Mouse (Mus musculus): Measurements from ENCODE around the gene Arf1. TPM values are rescaled to one million over a fixed set of nuclear protein-coding genes. Genes with fewer than 3 reads are reported as not detected.
"Not testable (repeated sequence)": the region's sequence is repeated elsewhere in the genome, so short reads cannot be mapped to it uniquely, and the experiment has no call there.

The Arf1 gene
- total and polyA plus RNA-seq, 2 experiments from 2014 or later: 378 to 540 TPM

DNA sequence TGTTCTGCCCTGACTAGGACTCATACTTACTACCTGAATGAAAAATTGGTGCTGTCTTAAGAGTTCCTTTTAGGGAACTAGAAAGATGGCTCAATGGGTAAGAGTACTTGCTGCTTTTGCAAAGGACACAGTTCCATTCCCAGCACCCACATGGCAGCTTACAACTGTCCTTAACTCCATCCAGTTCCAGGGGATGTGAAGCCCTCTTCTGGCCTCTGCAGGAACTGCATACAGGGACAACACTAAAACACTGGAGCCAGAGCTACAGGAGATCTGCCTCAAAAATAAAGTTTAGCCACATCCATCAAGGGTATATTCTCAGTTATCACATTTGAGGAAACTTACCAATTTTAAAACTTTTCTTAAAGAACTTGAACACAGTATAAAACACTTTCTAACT, 9.0 kb downstream of the Arf1 start:
- H3K36me3 ChIP-seq (replicated peaks; ENCODE audit: control insufficient read depth, insufficient read depth, low read length): peaks cover 16% of the 10 kb centered on the region
- H3K4me2 ChIP-seq (ENCODE audit: low read depth, low read length): no peak overlapping the region
- H3K4me3 ChIP-seq (ENCODE audit: low read depth, low read length): no peak overlapping the region
- H3K4me1 ChIP-seq (ENCODE audit: control insufficient read depth, insufficient read depth): peaks cover 67% of the 10 kb centered on the region
- no peak overlapping the region for H3K9ac ChIP-seq (replicated peaks; ENCODE audit: low read depth, low read length)
- no peak overlapping the region for H3K27ac ChIP-seq (ENCODE audit: low read depth)
- H3K9me3 ChIP-seq (replicated peaks; ENCODE audit: control insufficient read depth, low read length): no peaks in the 10 kb centered on the region
- peak; percentile 44 for TF ChIP-seq CTCF (IDR thresholded peaks at IDR 0.05; ENCODE audit: low read depth)
- TF ChIP-seq EP300 (IDR thresholded peaks at IDR 0.05; ENCODE audit: low read depth): no peak
- no peak for ATAC-seq (ENCODE audit: insufficient read depth, low read depth)
- H3K27me3 ChIP-seq (ENCODE audit: control insufficient read depth, insufficient read depth, low read length): no peaks in the 10 kb centered on the region
- DNase-seq (ENCODE audit: low spot score): no peak

GRCm38 (mm10) chr11:59218389-59218998, 9.6 kb downstream of the Arf1 start:
- peaks cover 12% of the 10 kb centered on the region for H3K36me3 ChIP-seq (replicated peaks; ENCODE audit: control insufficient read depth, insufficient read depth, low read length)
- no peak for TF ChIP-seq EP300 (IDR thresholded peaks at IDR 0.05; ENCODE audit: low read depth)
- no peak for TF ChIP-seq CTCF (IDR thresholded peaks at IDR 0.05; ENCODE audit: low read depth)

DNA sequence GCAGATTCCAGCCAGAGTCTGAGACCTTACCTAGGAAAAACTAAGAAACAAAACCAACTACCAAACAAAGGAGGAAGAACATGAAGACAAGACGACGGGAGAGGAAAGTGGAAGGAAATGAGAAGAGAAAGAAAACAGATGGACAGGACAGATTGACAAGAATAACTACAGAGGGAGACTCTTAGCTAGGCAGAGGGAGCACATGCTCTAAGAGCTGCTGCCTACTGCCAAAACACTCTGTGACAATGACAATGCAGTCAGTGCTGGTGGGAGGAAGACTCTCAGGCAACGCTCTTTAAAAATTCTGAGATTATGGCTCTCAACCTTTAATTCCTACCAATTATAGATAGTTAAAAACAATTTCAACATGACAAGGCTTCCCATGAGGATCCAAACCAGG, 11.1 kb downstream of the Arf1 start:
- Histone ChIP-seq H3K4me3 (ENCODE audit: low read depth, low read length) (no peak overlapping the region), H3K4me1 (ENCODE audit: control insufficient read depth, insufficient read depth) (peaks cover 47% of the 10 kb centered on the region), H3K36me3 (replicated peaks; ENCODE audit: control insufficient read depth, insufficient read depth, low read length) (peaks cover 21% of the 10 kb centered on the region), H3K27ac (ENCODE audit: low read depth) (no peak overlapping the region; the same call in 1 of the 2 replicates), H3K9ac (replicated peaks; ENCODE audit: low read depth, low read length) (no peak overlapping the region), H3K27me3 (ENCODE audit: control insufficient read depth, insufficient read depth, low read length) (no peaks in the 10 kb centered on the region), H3K9me3 (replicated peaks; ENCODE audit: control insufficient read depth, low read length) (no peaks in the 10 kb centered on the region), H3K4me2 (ENCODE audit: low read depth, low read length) (no peak overlapping the region)
- ATAC-seq (ENCODE audit: insufficient read depth, low read depth): no peak
- TF ChIP-seq CTCF (IDR thresholded peaks at IDR 0.05; ENCODE audit: low read depth) (no peak), EP300 (IDR thresholded peaks at IDR 0.05; ENCODE audit: low read depth) (no peak)
- no peak for DNase-seq (ENCODE audit: low spot score)
- WGBS: 42% methylated on average over 3 of the region's 3 CpGs

More at GRCm38 (mm10) chr11:59218389-59218998, 9.6 kb downstream of the Arf1 start:
- Histone ChIP-seq H3K4me1 (ENCODE audit: control insufficient read depth, insufficient read depth) (peaks cover 61% of the 10 kb centered on the region), H3K9me3 (replicated peaks; ENCODE audit: control insufficient read depth, low read length) (no peaks in the 10 kb centered on the region), H3K4me2 (ENCODE audit: low read depth, low read length) (no peak overlapping the region), H3K4me3 (ENCODE audit: low read depth, low read length) (no peak overlapping the region), H3K9ac (replicated peaks; ENCODE audit: low read depth, low read length) (no peak overlapping the region), H3K27ac (ENCODE audit: low read depth) (peak overlapping the region; percentile 20; the same call in 1 of the 2 replicates), H3K27me3 (ENCODE audit: control insufficient read depth, insufficient read depth, low read length) (no peaks in the 10 kb centered on the region)
- DNase-seq (ENCODE audit: low spot score) (no peak), ATAC-seq (ENCODE audit: insufficient read depth, low read depth) (no peak)
- WGBS: 67% methylated on average over 4 of the region's 4 CpGs

DNA sequence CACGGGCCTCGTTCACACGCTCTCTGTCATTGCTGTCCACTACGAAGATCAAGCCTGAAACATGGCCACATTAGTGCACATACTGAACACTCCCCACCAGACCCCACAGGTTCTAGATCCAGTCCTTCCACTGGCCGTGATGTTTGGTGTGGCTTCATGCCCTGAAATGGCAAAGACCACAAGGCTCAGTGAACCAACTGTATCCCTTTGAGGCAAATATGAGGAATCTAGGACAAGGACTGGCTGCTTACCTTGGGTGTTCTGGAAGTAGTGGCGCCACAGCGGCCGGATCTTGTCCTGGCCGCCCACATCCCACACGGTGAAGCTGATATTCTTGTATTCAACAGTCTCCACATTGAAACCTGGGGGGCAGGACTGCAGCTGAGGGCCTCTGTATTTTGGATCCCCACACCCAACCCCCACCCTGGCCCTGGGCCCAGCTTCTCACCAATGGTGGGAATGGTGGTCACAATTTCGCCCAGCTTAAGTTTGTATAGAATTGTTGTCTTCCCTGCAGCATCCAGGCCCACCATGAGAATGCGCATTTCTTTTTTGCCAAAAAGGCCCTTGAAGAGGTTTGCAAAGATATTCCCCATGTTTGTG, 15.1 kb downstream of the Arf1 start:
- peaks cover 20% of the 10 kb centered on the region for H3K4me1 ChIP-seq (ENCODE audit: control insufficient read depth, insufficient read depth)
- no peak for TF ChIP-seq CTCF (IDR thresholded peaks at IDR 0.05; ENCODE audit: low read depth)
- no peak for TF ChIP-seq EP300 (IDR thresholded peaks at IDR 0.05; ENCODE audit: low read depth)
- WGBS: 82% methylated on average over 12 of the region's 12 CpGs
- no peaks in the 10 kb centered on the region for H3K9me3 ChIP-seq (replicated peaks; ENCODE audit: control insufficient read depth, low read length)
- H3K4me3 ChIP-seq (ENCODE audit: low read depth, low read length): no peak overlapping the region
- DNase-seq (ENCODE audit: low spot score) (no peak), ATAC-seq (ENCODE audit: insufficient read depth, low read depth) (no peak)
- H3K9ac ChIP-seq (replicated peaks; ENCODE audit: low read depth, low read length): no peak overlapping the region
- H3K27me3 ChIP-seq (ENCODE audit: control insufficient read depth, insufficient read depth, low read length): no peaks in the 10 kb centered on the region
- H3K27ac ChIP-seq (ENCODE audit: low read depth): no peak overlapping the region
- peaks cover 35% of the 10 kb centered on the region for H3K36me3 ChIP-seq (replicated peaks; ENCODE audit: control insufficient read depth, insufficient read depth, low read length)
- no peak overlapping the region for H3K4me2 ChIP-seq (ENCODE audit: low read depth, low read length)

GRCm38 (mm10) chr11:59212320-59212719, 15.8 kb downstream of the Arf1 start:
- not testable (repeated sequence) for H3K27me3 ChIP-seq (ENCODE audit: control insufficient read depth, insufficient read depth, low read length); H3K9me3 ChIP-seq (replicated peaks; ENCODE audit: control insufficient read depth, low read length); H3K4me2 ChIP-seq (ENCODE audit: low read depth, low read length); H3K9ac ChIP-seq (replicated peaks; ENCODE audit: low read depth, low read length); ATAC-seq (ENCODE audit: insufficient read depth, low read depth); H3K4me3 ChIP-seq (ENCODE audit: low read depth, low read length); H3K27ac ChIP-seq (ENCODE audit: low read depth); DNase-seq (ENCODE audit: low spot score)
- 67% methylated on average over 12 of the region's 12 CpGs for WGBS
- Histone ChIP-seq H3K4me1 (ENCODE audit: control insufficient read depth, insufficient read depth) (peaks cover 15% of the 10 kb centered on the region; the same call in 1 of the 2 replicates), H3K36me3 (replicated peaks; ENCODE audit: control insufficient read depth, insufficient read depth, low read length) (peaks cover 35% of the 10 kb centered on the region)

DNA sequence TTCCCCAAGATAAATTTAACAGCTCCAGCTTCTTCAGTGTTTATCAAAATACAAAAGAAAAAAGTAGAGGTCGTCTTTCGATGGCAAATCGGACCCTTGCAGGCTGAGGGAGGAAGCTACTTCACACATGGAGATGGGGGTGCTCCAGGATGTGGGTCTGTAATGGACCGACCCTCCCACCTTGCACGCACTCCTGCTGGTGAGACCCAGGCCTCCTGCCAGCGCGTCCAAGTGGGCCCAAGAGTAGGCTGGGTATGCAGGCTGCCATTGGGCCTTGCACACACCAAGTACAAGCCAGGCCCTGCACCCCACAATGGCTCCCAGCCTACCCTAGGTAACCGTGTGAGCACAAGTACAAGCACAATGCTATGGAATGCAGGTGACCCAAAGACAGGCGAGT, 16.5 kb downstream of the Arf1 start:
- H3K4me1 ChIP-seq (ENCODE audit: control insufficient read depth, insufficient read depth); H3K9ac ChIP-seq (replicated peaks; ENCODE audit: low read depth, low read length); H3K27ac ChIP-seq (ENCODE audit: low read depth); DNase-seq (ENCODE audit: low spot score); H3K27me3 ChIP-seq (ENCODE audit: control insufficient read depth, insufficient read depth, low read length); H3K4me2 ChIP-seq (ENCODE audit: low read depth, low read length); H3K9me3 ChIP-seq (replicated peaks; ENCODE audit: control insufficient read depth, low read length); ATAC-seq (ENCODE audit: insufficient read depth, low read depth); H3K4me3 ChIP-seq (ENCODE audit: low read depth, low read length): not testable (repeated sequence)
- WGBS: 82% methylated on average over 9 of the region's 9 CpGs
- H3K36me3 ChIP-seq (replicated peaks; ENCODE audit: control insufficient read depth, insufficient read depth, low read length): peaks cover 40% of the 10 kb centered on the region
